Mouse (Mus musculus) stomach, postnatal 0 days (tissue): ENCODE measurements around the gene Olfr477.

Experiments used
- CTCF ChIP-seq: IDR thresholded peaks from 2 replicates; pipeline ENCODE4 v1.5.1; 2016; ENCODE audit warnings: antibody characterized with exemption, low read depth, mild to moderate bottlenecking, moderate library complexity
- EP300 ChIP-seq: optimal IDR thresholded peaks from 2 replicates; pipeline ENCODE3; 2016; ENCODE audit warnings: antibody characterized with exemption

- TF ChIP-seq EP300, result no peak
- TF ChIP-seq CTCF, result no peak
Measured at GRCm38 (mm10) chr7:107954343-107954742, 32.1 kb upstream of the Olfr477 start, which contains the start of gene Olfr474.
